13 mouse cellular contexts compared by ENCODE assay signal in genomic region chr5:112604251-112604650, GRCm38 (mm10). TPM values are rescaled to one million over a fixed set of nuclear protein-coding genes. Genes with fewer than 3 reads are reported as not detected.
DNase-seq lines count a peak whose midpoint lies in the region; ATAC-seq lines count a peak whose summit lies in the region.
"Had no signal": no experiment of that assay in that cellular context is flagged by ENCODE, and none has a peak within 500 bp of the region (broad histone marks: within the 10 kb centered on the region; RNA-seq: fewer than 3 reads in every experiment).

No protein-coding gene starts in this region.

- no peaks in the 10 kb centered on the region for H3K36me3 ChIP-seq in intestine, embryonic 16.5 days (ENCODE audit: control insufficient read depth, insufficient read depth, low read length)
- no peaks in the 10 kb centered on the region for H3K36me3 ChIP-seq in intestine, embryonic 15.5 days
- H3K36me3 ChIP-seq in midbrain, embryonic 10.5 days: no peaks in the 10 kb centered on the region
- H3K36me3 ChIP-seq in midbrain, embryonic 16.5 days (ENCODE audit: control insufficient read depth, insufficient read depth, low read length): no peaks in the 10 kb centered on the region
- H3K36me3 ChIP-seq: embryonic facial prominence, embryonic 12.5 days; neural tube, embryonic 13.5 days had no signal

- H3K4me2 ChIP-seq in intestine, embryonic 16.5 days (ENCODE audit: low read depth, low read length): no peak overlapping the region
- no peak overlapping the region for H3K4me2 ChIP-seq in intestine, embryonic 15.5 days (replicated peaks)
- no peak overlapping the region for H3K4me2 ChIP-seq in midbrain, embryonic 16.5 days (ENCODE audit: low read length)
- H3K4me2 ChIP-seq: embryonic facial prominence, embryonic 12.5 days; liver, embryonic 11.5 days; neural tube, embryonic 13.5 days had no signal

- H3K27me3 ChIP-seq in intestine, embryonic 16.5 days (replicated peaks; ENCODE audit: control insufficient read depth, insufficient read depth, low read length): no peaks in the 10 kb centered on the region
- no peaks in the 10 kb centered on the region for H3K27me3 ChIP-seq in intestine, embryonic 15.5 days (replicated peaks)
- 0 out of 2 replicates have a peak, but pooled peaks cover 7% of the 10 kb centered on the region for H3K27me3 ChIP-seq in midbrain, embryonic 10.5 days (ENCODE audit: low read depth, poor library complexity, severe bottlenecking)
- H3K27me3 ChIP-seq in midbrain, embryonic 16.5 days (ENCODE audit: control insufficient read depth, insufficient read depth, low read depth, low read length): no peaks in the 10 kb centered on the region
- H3K27me3 ChIP-seq: embryonic facial prominence, embryonic 12.5 days; neural tube, embryonic 13.5 days had no signal

- ATAC-seq in intestine, embryonic 16.5 days: no peak
- no peak for ATAC-seq in intestine, embryonic 15.5 days
- no peak for ATAC-seq in midbrain, embryonic 16.5 days

- peaks cover 23% of the 10 kb centered on the region for H3K4me1 ChIP-seq in intestine, embryonic 16.5 days (ENCODE audit: control insufficient read depth, insufficient read depth, low read length)
- H3K4me1 ChIP-seq in intestine, embryonic 15.5 days (replicated peaks): peaks cover 10% of the 10 kb centered on the region; the same call in 1 of the 2 replicates
- H3K4me1 ChIP-seq in midbrain, embryonic 10.5 days: peaks cover 26% of the 10 kb centered on the region
- H3K4me1 ChIP-seq in midbrain, embryonic 16.5 days (ENCODE audit: control insufficient read depth, insufficient read depth, low read length): peaks cover 32% of the 10 kb centered on the region

- peak overlapping the region; percentile 33; the same call in 1 of the 2 replicates for H3K27ac ChIP-seq in intestine, embryonic 16.5 days (ENCODE audit: low read length)
- H3K27ac ChIP-seq in intestine, embryonic 15.5 days: no peak overlapping the region
- peak overlapping the region; percentile 24; the same call in 1 of the 2 replicates for H3K27ac ChIP-seq in midbrain, embryonic 10.5 days (replicated peaks)
- no peak overlapping the region for H3K27ac ChIP-seq in midbrain, embryonic 16.5 days (ENCODE audit: low read length)
- H3K27ac ChIP-seq: embryonic facial prominence, embryonic 12.5 days had no signal

- H3K9ac ChIP-seq in intestine, embryonic 16.5 days (ENCODE audit: low read depth, low read length): no peak overlapping the region
- no peak overlapping the region for H3K9ac ChIP-seq in intestine, embryonic 15.5 days
- no peak overlapping the region for H3K9ac ChIP-seq in midbrain, embryonic 16.5 days (ENCODE audit: low read depth, low read length)
- H3K9ac ChIP-seq: embryonic facial prominence, embryonic 12.5 days; neural tube, embryonic 13.5 days had no signal

- no peaks in the 10 kb centered on the region for H3K9me3 ChIP-seq in intestine, embryonic 16.5 days (ENCODE audit: control insufficient read depth, low read length)
- no peaks in the 10 kb centered on the region for H3K9me3 ChIP-seq in intestine, embryonic 15.5 days
- no peaks in the 10 kb centered on the region for H3K9me3 ChIP-seq in midbrain, embryonic 10.5 days (replicated peaks)
- H3K9me3 ChIP-seq in midbrain, embryonic 16.5 days (replicated peaks; ENCODE audit: control insufficient read depth, low read length, poor library complexity, severe bottlenecking): no peaks in the 10 kb centered on the region
- H3K9me3 ChIP-seq: embryonic facial prominence, embryonic 12.5 days; neural tube, embryonic 13.5 days had no signal

- WGBS in intestine, embryonic 16.5 days: 64% methylated on average over 1 of the region's 1 CpGs
- WGBS in intestine, embryonic 15.5 days: 68% methylated on average over 1 of the region's 1 CpGs
- WGBS in midbrain, embryonic 10.5 days: 80% methylated on average over 1 of the region's 1 CpGs
- 49% methylated on average over 1 of the region's 1 CpGs for WGBS in midbrain, embryonic 16.5 days

- no peak overlapping the region for H3K4me3 ChIP-seq in intestine, embryonic 16.5 days (ENCODE audit: low read length)
- no peak overlapping the region for H3K4me3 ChIP-seq in intestine, embryonic 15.5 days (replicated peaks)
- H3K4me3 ChIP-seq in midbrain, embryonic 10.5 days: no peak overlapping the region
- H3K4me3 ChIP-seq in midbrain, embryonic 16.5 days (ENCODE audit: low read depth, low read length): no peak overlapping the region
- H3K4me3 ChIP-seq: embryonic facial prominence, embryonic 12.5 days; neural tube, embryonic 13.5 days had no signal

- DNase-seq in cerebellum, postnatal 25 days: peak; percentile 33 to 44
- no peak for DNase-seq in cerebellum, postnatal 4 days (ENCODE audit: low spot score in 2 of 2)
- DNase-seq in midbrain, embryonic 10.5 days (ENCODE audit: low spot score): no peak
- DNase-seq in skeletal muscle tissue, adult 2 months (ENCODE audit: low read depth, low spot score): peak; percentile 12
- DNase-seq in cerebellum, postnatal 14 days: no peak
- DNase-seq: B cell, adult 2 months; kidney, postnatal 4 days had no signal

RNA-seq across cellular contexts. Expression of gene Sez6l, which starts 27.3 kb away (rescaled TPM):
- 1.5 and 1.7 TPM in 2 replicates for polyA plus RNA-seq in intestine, embryonic 16.5 days (2015; fragmentation: Nextera tagmentation; extraction: Ambion mirVana)
- 1.8 and 2.0 TPM in 2 replicates for polyA plus RNA-seq in intestine, embryonic 15.5 days (2015; fragmentation: Nextera tagmentation; extraction: Ambion mirVana)
- polyA plus RNA-seq in midbrain, embryonic 10.5 days (2016; fragmentation: Nextera tagmentation; extraction: Ambion mirVana): 1.7 and 2.7 TPM in 2 replicates
- polyA plus RNA-seq in midbrain, embryonic 16.5 days (2015; fragmentation: Nextera tagmentation; extraction: Ambion mirVana): 72.9 and 75.7 TPM in 2 replicates

Comparison
In these comparisons a context has a peak if more than half of its experiments do, and no peak if none do; other contexts are left out.
1. DNase-seq: peak in cerebellum, postnatal 25 days (2 of 2) and skeletal muscle tissue, adult 2 months (single experiment); none in cerebellum, postnatal 4 days (0 of 2), midbrain, embryonic 10.5 days (single experiment) and cerebellum, postnatal 14 days (0 of 2).
2. H3K27ac ChIP-seq: peak in intestine, embryonic 16.5 days (single experiment) and midbrain, embryonic 10.5 days (single experiment); none in intestine, embryonic 15.5 days (single experiment) and midbrain, embryonic 16.5 days (single experiment).
3. RNA of gene Sez6l, which starts 27.3 kb away (polyA plus RNA-seq): 72.9 to 75.7 TPM in midbrain, embryonic 16.5 days; 1.8 to 2.0 TPM in intestine, embryonic 15.5 days, 1.7 to 2.7 TPM in midbrain, embryonic 10.5 days and 1.5 to 1.7 TPM in intestine, embryonic 16.5 days; every median in the first group is over 10 times any median in the second.